Mouse (Mus musculus) heart, embryonic 14.5 days (tissue): Measurements from ENCODE around the gene Prr14. TPM values are rescaled to one million over a fixed set of nuclear protein-coding genes. Genes with fewer than 3 reads are reported as not detected.

Source experiments
- ATAC-seq: fragments of 200-750 bp; cut with Nextera tagmentation; 2 replicates; pipeline ENCODE4 v1.8.0; 2017; ENCODE audit warnings: low read depth, moderate TSS enrichment; ENCODE audit not compliant: insufficient number of reproducible peaks, insufficient read depth, low FRiP score
- H3K27ac ChIP-seq, 2 experiments: fragments of 200-500 bp in 1 of 2; fragments of 300-500 bp in 1 of 2; sonication (generic) in 1 of 2; replicated peaks in 1 of 2; 2 replicates each; pipeline ENCODE4 v1.5.1; 2012 to 2014; ENCODE audit warnings: low read depth in 2 of 2, low read length in 2 of 2, control low read depth in 1 of 2, mild to moderate bottlenecking in 1 of 2, mixed read lengths in 1 of 2; ENCODE audit not compliant: control insufficient read depth in 1 of 2, insufficient read depth in 1 of 2
- H3K27me3 ChIP-seq: fragments of 300-500 bp; sonication (generic); 2 replicates; pipeline ENCODE4 v1.6.1; 2014; ENCODE audit warnings: mild to moderate bottlenecking, low read length, control low read depth; ENCODE audit not compliant: control insufficient read depth, insufficient read depth
- H3K36me3 ChIP-seq: fragments of 300-500 bp; sonication (generic); 2 replicates; pipeline ENCODE4 v1.6.1; 2014; ENCODE audit warnings: mild to moderate bottlenecking, control low read depth, low read length, mixed read lengths; ENCODE audit not compliant: control insufficient read depth, insufficient read depth
- H3K4me1 ChIP-seq, 2 experiments: fragments of 200-500 bp in 1 of 2; fragments of 300-500 bp in 1 of 2; sonication (generic) in 1 of 2; 2 replicates each; pipeline ENCODE4 v1.6.1; 2012 to 2014; ENCODE audit warnings: low read length in 2 of 2, control low read depth in 1 of 2, mixed read lengths in 1 of 2; ENCODE audit not compliant: control insufficient read depth in 2 of 2, insufficient read depth in 2 of 2
- H3K4me2 ChIP-seq: fragments of 300-500 bp; sonication (generic); 2 replicates; pipeline ENCODE4 v1.6.1; 2014; ENCODE audit warnings: mild to moderate bottlenecking, low read length
- H3K4me3 ChIP-seq, 2 experiments: fragments of 200-500 bp in 1 of 2; fragments of 300-500 bp in 1 of 2; sonication (generic) in 1 of 2; 2 replicates each; pipeline ENCODE4 v1.5.1; 2012 to 2014; ENCODE audit warnings: low read length in 2 of 2, mild to moderate bottlenecking in 2 of 2, control low read depth in 1 of 2, low read depth in 1 of 2, moderate library complexity in 1 of 2; ENCODE audit not compliant: control insufficient read depth in 1 of 2, insufficient read depth in 1 of 2
- H3K9ac ChIP-seq: fragments of 300-500 bp; sonication (generic); 2 replicates; pipeline ENCODE4 v1.6.1; 2014; ENCODE audit warnings: mild to moderate bottlenecking, low read length
- H3K9me3 ChIP-seq: fragments of 300-500 bp; sonication (generic); 2 replicates; pipeline ENCODE4 v1.6.1; 2016; ENCODE audit warnings: low read length, control low read depth; ENCODE audit not compliant: control insufficient read depth
- WGBS: fragments of 180-500 bp; shearing (Covaris S2); extraction: QIAGEN DNeasy Blood & Tissue Kit; methylation state at CpG from one replicate; pipeline ENCODE4 v1.1.7; 2014; 5-methylcytosine and 5-hydroxymethylcytosine counted together
- polyA plus RNA-seq: library from polyadenylated mRNA; unstranded; fragments of >200 nt; fragmentation: Nextera tagmentation; extraction: Ambion mirVana; gene quantifications from 2 replicates; pipeline ENCODE4 v1.2.1, GENCODE M21; 2014

Gene Prr14
- polyA plus RNA-seq, 1 experiment from 2014 or later = 37.5 TPM

DNA sequence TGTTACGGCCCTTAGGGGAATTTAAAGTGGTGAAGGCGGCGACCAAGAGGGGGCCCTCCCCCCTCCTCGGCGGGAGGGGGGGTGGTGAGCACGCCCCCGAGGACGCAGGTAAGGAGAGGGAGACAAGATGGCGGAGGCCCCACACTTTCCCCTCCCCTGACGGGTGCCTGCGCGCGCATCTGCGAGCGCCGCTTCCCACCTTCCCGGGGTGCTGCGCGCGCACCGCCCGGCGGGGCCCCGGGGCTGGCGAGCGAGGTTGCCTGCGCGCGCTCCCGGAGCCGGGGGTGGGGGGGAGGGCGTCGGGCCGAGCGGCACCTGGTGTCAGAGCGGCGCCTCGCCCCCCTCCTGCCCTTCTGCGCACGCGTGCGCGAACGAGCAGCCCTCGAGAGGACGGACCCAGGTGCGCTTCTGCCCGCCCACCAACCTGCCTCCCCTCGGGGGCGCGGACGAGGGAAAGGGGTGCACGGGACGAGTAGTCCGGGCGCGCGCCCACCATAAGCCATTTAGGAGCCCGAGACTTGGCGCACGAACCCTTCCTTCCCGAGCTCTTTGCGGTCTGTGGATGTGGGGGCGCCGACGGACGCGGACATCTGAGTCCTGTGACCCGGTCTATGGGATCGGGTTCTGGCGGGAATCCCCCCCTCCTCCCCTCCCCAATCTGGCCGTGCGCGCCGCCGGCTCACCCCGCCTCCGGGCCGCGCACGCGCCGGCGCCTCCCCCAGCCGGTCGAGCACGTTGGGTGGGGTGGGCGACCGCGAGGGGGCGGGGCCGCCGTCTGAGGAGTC is 53.0 kb downstream of the Prr14 start:
- peaks cover 38% of the 10 kb centered on the region for H3K36me3 ChIP-seq
- H3K4me2 ChIP-seq = peak overlapping the region; percentile 68
- peak; percentile 88 for ATAC-seq
- WGBS = under 1% methylated on average over 68 of the region's 93 CpGs
- H3K4me3 ChIP-seq = peak overlapping the region; percentile 85
- H3K9ac ChIP-seq = peak overlapping the region; percentile 96
- H3K27ac ChIP-seq = peak overlapping the region; percentile 99
- H3K9me3 ChIP-seq = no peaks in the 10 kb centered on the region
- no peaks in the 10 kb centered on the region for H3K27me3 ChIP-seq
- peaks cover 0 to 17% of the 10 kb centered on the region in 2 experiments for H3K4me1 ChIP-seq

DNA sequence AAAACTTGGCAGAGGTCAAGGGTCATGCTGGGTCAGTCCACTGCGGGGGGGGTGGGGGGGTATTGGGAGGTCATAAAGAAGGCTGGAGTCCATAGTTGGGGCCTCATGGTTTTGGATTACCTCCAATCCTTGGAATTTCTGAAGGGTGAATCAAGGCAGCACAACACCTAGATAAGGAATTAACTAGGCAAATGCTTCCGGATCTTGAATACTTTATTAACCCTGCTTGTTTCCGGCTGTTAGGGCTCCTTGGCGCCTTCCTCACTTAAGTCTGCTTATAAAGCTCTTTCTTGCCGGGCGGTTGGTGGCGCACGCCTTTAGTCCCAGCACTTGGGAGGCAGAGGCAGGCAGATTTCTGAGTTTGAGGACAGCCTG is 53.6 kb downstream of the Prr14 start:
- H3K4me2 ChIP-seq = peak overlapping the region; percentile 68
- no peaks in the 10 kb centered on the region for H3K27me3 ChIP-seq
- peaks cover 0 to 17% of the 10 kb centered on the region in 2 experiments for H3K4me1 ChIP-seq
- H3K4me3 ChIP-seq = peak overlapping the region; percentile 85
- peak overlapping the region in 1 of 2 experiments; percentile 99; a peak in 2 of 4 replicates for H3K27ac ChIP-seq
- H3K9me3 ChIP-seq = no peaks in the 10 kb centered on the region
- WGBS = 32% methylated on average over 8 of the region's 8 CpGs
- no peak for ATAC-seq
- peaks cover 44% of the 10 kb centered on the region for H3K36me3 ChIP-seq
- H3K9ac ChIP-seq = peak overlapping the region; percentile 96

DNA sequence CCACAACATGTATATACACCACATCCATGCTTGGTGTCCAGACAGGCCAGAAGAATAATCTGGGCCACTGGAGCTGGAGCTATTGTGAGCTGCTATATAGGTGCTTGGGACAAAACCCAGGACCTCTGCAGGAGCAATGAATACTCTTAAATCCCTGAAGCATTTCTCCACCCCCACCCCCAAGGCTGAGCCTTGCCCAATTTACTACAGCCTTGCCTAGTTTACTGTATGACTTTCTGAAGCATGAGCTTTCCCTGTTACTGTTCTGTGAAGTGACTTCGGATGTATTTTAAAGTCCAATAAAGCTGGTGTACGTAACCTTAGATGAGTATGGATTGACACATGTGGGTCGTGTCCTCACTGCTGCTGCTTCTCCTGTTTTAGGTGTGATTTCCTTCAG is 54.4 kb downstream of the Prr14 start:
- Histone ChIP-seq H3K36me3 (peaks cover 52% of the 10 kb centered on the region), H3K4me2 (peak overlapping the region; percentile 68), H3K9me3 (no peaks in the 10 kb centered on the region), H3K4me1 (peaks cover 0 to 17% of the 10 kb centered on the region in 2 experiments), H3K27me3 (no peaks in the 10 kb centered on the region), H3K4me3 (peak overlapping the region in 1 of 2 experiments; percentile 85; a peak in 1 of 4 replicates), H3K27ac (peak overlapping the region; percentile 19 to 99; a peak in 3 of 4 replicates), H3K9ac (peak overlapping the region; percentile 48)
- ATAC-seq = no peak
- 76% methylated on average over 3 of the region's 3 CpGs for WGBS

DNA sequence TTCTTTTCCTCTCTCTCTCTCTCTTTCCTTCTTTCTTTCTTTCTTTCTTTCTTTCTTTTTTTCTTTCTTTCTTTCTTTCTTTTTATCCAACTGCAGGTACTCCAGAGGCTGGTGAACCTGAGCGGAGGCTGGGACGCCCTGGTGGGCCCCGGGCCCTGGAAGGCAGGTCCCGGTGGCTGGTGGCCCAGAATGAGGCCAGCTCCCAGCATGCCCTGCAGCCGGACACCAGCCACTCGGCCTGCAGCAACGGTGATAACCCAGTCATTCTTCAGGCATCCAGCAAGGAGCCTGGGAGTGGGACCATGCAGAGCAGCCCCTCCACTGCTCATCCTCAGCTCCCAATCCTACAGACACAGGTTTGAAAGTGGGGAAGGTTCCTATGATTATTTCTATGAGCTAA is 56.4 kb downstream of the Prr14 start:
- WGBS = 77% methylated on average over 7 of the region's 7 CpGs
- peaks cover 71% of the 10 kb centered on the region for H3K36me3 ChIP-seq
- ATAC-seq = no peak

DNA sequence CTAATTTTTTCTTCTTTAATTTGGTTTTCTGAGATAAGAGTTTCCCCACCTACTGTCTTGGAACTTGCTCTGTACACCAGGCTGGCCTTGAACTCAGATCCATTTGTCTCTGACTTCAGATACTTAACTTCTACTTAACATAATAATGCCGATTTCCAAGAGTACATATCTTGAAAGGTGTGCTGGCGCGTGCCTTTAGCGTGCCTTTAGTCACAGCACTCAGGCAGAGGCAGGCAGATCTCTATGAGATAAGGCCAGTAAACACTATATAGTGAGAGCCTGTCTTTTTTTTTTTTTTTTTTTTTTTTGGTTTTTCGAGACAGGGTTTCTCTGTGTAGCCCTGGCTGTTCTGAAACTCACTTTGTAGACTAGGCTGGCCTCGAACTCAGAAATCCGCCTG is 56.9 kb downstream of the Prr14 start:
- WGBS = 92% methylated on average over 6 of the region's 7 CpGs
- Histone ChIP-seq H3K36me3 (peaks cover 76% of the 10 kb centered on the region), H3K4me2 (no peak overlapping the region), H3K27ac (no peak overlapping the region), H3K9me3 (no peaks in the 10 kb centered on the region), H3K27me3 (no peaks in the 10 kb centered on the region), H3K4me3 (no peak overlapping the region), H3K9ac (no peak overlapping the region), H3K4me1 (peaks cover 0 to 13% of the 10 kb centered on the region in 2 experiments)
- ATAC-seq = no peak

More for the DNA sequence above, 56.4 kb downstream of the Prr14 start:
- no peak overlapping the region for H3K27ac ChIP-seq
- no peak overlapping the region for H3K4me2 ChIP-seq
- no peaks in the 10 kb centered on the region for H3K9me3 ChIP-seq
- no peak overlapping the region for H3K4me3 ChIP-seq
- no peaks in the 10 kb centered on the region for H3K27me3 ChIP-seq
- H3K9ac ChIP-seq = no peak overlapping the region
- H3K4me1 ChIP-seq = peaks cover 0 to 17% of the 10 kb centered on the region in 2 experiments

DNA sequence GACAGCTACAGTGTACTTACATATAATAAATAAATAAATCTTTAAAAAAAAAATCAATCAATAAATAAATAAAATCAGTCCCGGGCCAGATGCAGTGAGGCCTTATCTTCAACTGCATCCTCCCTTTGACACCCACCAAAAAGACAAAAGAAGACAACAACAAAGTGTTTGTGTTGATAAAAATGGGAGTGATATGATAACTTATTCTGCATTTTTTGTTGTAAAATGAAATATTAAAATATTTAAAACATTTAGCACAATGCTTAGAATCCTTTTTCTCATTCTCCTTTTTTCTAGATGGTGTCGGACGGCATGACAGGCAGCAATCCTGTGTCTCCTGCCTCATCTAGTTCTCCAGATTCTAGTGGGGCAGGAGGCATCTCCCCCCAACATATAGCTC is 59.9 kb downstream of the Prr14 start, which contains the start of gene Gm42715:
Gene Gm42715 (plus strand): TSS at position 301 of the 400 bp plus-strand sequence.
- no peak for ATAC-seq
- Histone ChIP-seq H3K36me3 (peaks cover 98% of the 10 kb centered on the region), H3K4me1 (no peaks in the 10 kb centered on the region), H3K27me3 (no peaks in the 10 kb centered on the region), H3K4me2 (no peak within 1 kb of the TSS), H3K4me3 (no peak within 1 kb of the TSS), H3K9me3 (no peaks in the 10 kb centered on the region), H3K27ac (no peak within 1 kb of the TSS), H3K9ac (no peak within 1 kb of the TSS)
- 92% methylated on average over 3 of the region's 3 CpGs for WGBS
